Mouse (Mus musculus) G1E (cell line): ENCODE results near the gene E130311K13Rik. TPM values are rescaled to one million over a fixed set of nuclear protein-coding genes. Genes with fewer than 3 reads are reported as not detected.

Source experiments
- ATAC-seq: 2 replicates; pipeline ENCODE4 v1.8.0; 2016; ENCODE audit warnings: mild to moderate bottlenecking; ENCODE audit not compliant: insufficient number of reproducible peaks, poor library complexity, low FRiP score, severe bottlenecking; ENCODE audit errors: extremely low read depth
- DNase-seq: peaks from one replicate; pipeline ENCODE4 v3.0.0; 2012; ENCODE audit warnings: low spot score
- H3K27me3 ChIP-seq: 2 replicates; pipeline ENCODE4 v1.6.1; 2012; ENCODE audit warnings: mild to moderate bottlenecking, low read length, inconsistent platforms; ENCODE audit not compliant: insufficient read depth
- H3K36me3 ChIP-seq: replicated peaks from 2 replicates; pipeline ENCODE3; 2012; ENCODE audit warnings: mild to moderate bottlenecking, inconsistent platforms
- H3K4me1 ChIP-seq: 2 replicates; pipeline ENCODE4 v1.6.1; 2012; ENCODE audit warnings: low read depth, low read length, inconsistent platforms, mixed read lengths; ENCODE audit not compliant: insufficient read depth
- H3K4me3 ChIP-seq: 2 replicates; pipeline ENCODE4 v1.5.1; 2012; ENCODE audit warnings: low read depth, mild to moderate bottlenecking, inconsistent platforms, low read length, moderate library complexity, mixed read lengths
- H3K9me3 ChIP-seq: replicated peaks from 2 replicates; pipeline ENCODE4 v1.6.1; 2012; ENCODE audit warnings: inconsistent platforms
- CTCF ChIP-seq: IDR thresholded peaks from 2 replicates; pipeline ENCODE4 v1.5.1; 2012; ENCODE audit warnings: low read depth, low read length, inconsistent platforms, mixed read lengths
- GATA1 ChIP-seq: IDR thresholded peaks from 2 replicates; pipeline ENCODE4 v1.6.1; 2012; ENCODE audit warnings: borderline replicate concordance, low read length, inconsistent platforms, mixed read lengths
- GATA2 ChIP-seq: IDR thresholded peaks from 2 replicates; pipeline ENCODE4 v1.6.1; 2012; ENCODE audit warnings: low read depth, low read length, inconsistent platforms, borderline replicate concordance
- POLR2AphosphoS5 ChIP-seq: IDR thresholded peaks from 2 replicates; pipeline ENCODE4 v1.6.1; 2012; ENCODE audit warnings: low read depth, low read length, inconsistent platforms; ENCODE audit not compliant: insufficient replicate concordance
- TAL1 ChIP-seq: conservative IDR thresholded peaks from 2 replicates; pipeline ENCODE4 v1.6.1; 2012; ENCODE audit warnings: low read depth, low read length, inconsistent platforms, mixed read lengths
- polyA plus RNA-seq: library from polyadenylated mRNA; stranded (reverse); fragments of >175 nt; gene quantifications from 2 replicates; pipeline ENCODE4 v1.2.3, GENCODE M21; 2012
- total RNA-seq, 2 experiments: library from RNA; stranded (forward) in 1 of 2; stranded (reverse) in 1 of 2; fragments of 200-1000 nt in 1 of 2; fragments of >200 nt in 1 of 2; fragmentation: Nextera tagmentation in 1 of 2; gene quantifications; 2 replicates each; pipeline ENCODE4 v1.2.3; 2014 to 2017

The E130311K13Rik gene
- total and polyA plus RNA-seq, 3 experiments = 4.6 to 20.4 (median 9.2) TPM

DNA sequence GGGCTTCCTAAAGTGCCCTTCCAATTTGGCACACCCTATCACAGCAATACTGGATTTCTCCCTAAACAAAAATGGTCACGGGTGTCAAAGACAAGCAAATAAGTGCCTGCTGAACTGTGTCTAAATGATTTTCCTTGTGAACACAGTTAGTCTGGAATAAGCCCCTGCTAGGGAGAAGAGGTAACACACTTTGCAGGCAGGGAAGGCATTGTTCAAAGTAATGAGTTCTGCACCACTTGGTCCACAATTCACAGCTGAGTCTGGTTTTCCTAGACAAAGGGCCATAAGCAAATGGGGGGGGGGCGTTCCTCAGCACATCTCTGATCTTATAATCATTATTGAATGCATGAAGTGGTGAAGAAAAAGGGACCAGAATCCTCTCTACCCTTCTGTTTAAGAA lies 33.5 kb downstream of the E130311K13Rik start:
- Histone ChIP-seq H3K36me3 (no peaks in the 10 kb centered on the region), H3K9me3 (no peaks in the 10 kb centered on the region), H3K4me3 (no peak overlapping the region), H3K27me3 (peaks cover 21% of the 10 kb centered on the region), H3K4me1 (no peaks in the 10 kb centered on the region)
- ATAC-seq (no peak), DNase-seq (no peak)
- TF ChIP-seq GATA2 (no peak), TAL1 (no peak)

DNA sequence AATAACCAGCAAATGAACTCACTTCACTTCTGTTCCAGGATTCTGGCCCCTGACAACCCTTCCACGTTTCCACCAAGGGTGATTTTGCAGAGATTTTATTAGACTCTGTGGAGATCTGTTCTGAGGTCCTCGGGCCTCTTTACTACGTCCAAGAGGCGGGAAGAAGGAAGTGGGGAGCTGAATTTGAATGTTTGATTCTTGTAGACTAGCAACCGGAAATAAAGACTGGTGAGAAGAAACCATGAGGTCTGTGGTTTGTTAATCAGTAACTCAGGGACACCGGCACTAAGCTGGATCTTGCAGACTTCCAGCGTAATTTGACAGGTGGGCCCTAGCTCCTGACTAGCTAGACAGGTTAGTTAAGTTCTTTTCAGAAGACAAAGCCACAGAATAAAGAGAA lies 35.6 kb downstream of the E130311K13Rik start:
- no peak overlapping the region for H3K4me3 ChIP-seq
- no peaks in the 10 kb centered on the region for H3K9me3 ChIP-seq
- no peaks in the 10 kb centered on the region for H3K4me1 ChIP-seq
- no peak for DNase-seq
- ATAC-seq = no peak
- TF ChIP-seq TAL1 (no peak), POLR2AphosphoS5 (no peak), GATA1 (no peak), GATA2 (no peak), CTCF (no peak)
- no peaks in the 10 kb centered on the region for H3K36me3 ChIP-seq
- peaks cover 7% of the 10 kb centered on the region for H3K27me3 ChIP-seq

DNA sequence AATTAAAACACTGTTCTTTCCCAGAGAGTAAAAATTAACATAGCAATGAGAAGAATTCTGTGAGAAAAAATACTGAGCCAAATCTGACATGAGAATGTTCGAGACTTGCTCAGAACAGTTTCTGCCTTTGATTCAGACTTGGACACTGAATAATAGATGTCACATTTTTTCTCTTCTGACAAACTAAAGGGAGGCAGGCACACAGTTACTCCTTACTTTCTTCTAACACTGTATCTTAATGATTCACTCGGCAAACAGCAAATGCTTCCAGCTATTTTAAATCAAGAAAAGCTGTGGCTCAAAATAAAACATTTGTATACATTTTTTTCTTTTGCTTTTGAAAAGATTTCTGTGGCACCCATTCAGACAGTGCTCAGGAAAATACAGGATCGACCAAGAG lies 37.1 kb downstream of the E130311K13Rik start:
- ATAC-seq (no peak), DNase-seq (no peak)
- TF ChIP-seq POLR2AphosphoS5 (no peak), TAL1 (no peak), GATA1 (no peak), GATA2 (no peak), CTCF (no peak)
- Histone ChIP-seq H3K36me3 (no peaks in the 10 kb centered on the region), H3K4me1 (no peaks in the 10 kb centered on the region), H3K9me3 (no peaks in the 10 kb centered on the region), H3K27me3 (peaks cover 4% of the 10 kb centered on the region; the same call in 1 of the 2 replicates), H3K4me3 (no peak overlapping the region)

DNA sequence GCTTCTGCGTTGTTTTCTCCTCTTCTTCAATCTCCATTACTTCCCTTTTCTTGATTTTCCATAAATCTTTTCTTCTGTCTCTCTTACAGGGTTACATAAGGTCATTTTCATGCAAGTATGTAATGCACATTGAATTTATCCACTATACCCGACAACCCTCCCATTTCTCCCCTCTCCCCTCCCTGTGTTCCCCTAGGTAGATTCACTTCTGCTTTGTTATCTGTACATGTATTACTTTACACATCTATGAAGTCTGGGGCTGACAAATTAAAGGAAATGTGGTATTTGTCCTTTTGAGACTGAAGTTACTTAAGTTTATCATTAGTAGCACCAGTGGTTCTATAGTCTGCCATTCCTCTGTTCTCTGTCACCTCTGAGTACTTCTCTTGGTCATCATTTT lies 48.2 kb downstream of the E130311K13Rik start:
- no peaks in the 10 kb centered on the region for H3K36me3 ChIP-seq
- H3K4me3 ChIP-seq = no peak overlapping the region
- DNase-seq = no peak
- no peaks in the 10 kb centered on the region for H3K4me1 ChIP-seq
- no peak for TF ChIP-seq POLR2AphosphoS5
- TF ChIP-seq GATA2 = no peak
- no peak for TF ChIP-seq GATA1
- no peak for TF ChIP-seq CTCF
- no peak for TF ChIP-seq TAL1
- H3K27me3 ChIP-seq = no peaks in the 10 kb centered on the region
- no peak for ATAC-seq
- H3K9me3 ChIP-seq = no peaks in the 10 kb centered on the region

DNA sequence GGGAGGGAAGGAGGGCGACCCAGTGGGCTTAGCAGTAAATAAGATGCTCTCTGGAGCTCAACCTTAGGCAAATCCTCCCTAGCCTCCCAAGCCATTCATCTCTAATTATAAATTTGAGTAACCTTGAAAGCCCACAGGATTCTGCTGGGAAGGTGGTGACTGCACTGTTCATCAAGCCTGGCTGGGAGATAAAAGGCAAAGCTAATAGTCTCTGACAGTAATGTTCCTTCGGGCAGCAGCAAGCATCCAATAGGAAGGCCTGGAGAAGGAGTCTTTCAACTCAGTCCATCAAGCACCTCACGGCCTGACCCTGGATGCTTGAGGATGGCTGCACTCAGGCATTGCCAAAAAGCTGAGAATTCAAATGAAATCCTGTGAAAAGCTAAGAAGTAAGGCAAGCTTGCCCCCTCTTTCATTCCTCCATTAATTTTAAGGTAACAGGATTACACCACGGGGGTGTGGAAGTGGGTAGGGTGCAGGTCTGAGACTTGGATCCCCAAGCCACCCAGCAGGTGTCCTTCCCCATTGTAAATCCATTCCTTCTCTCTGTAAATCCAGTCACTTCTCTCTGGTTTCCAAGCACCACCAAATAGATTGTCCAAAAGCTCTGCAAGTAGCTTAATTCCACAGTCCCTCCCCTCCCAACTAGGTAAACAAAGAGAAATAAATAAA lies 50.1 kb downstream of the E130311K13Rik start:
- no peak for DNase-seq
- Histone ChIP-seq H3K4me3 (no peak overlapping the region), H3K36me3 (no peaks in the 10 kb centered on the region), H3K27me3 (no peaks in the 10 kb centered on the region), H3K9me3 (no peaks in the 10 kb centered on the region), H3K4me1 (no peaks in the 10 kb centered on the region)
- ATAC-seq = no peak
- TF ChIP-seq CTCF = no peak
- no peak for TF ChIP-seq POLR2AphosphoS5
- TF ChIP-seq GATA1 = no peak
- TF ChIP-seq TAL1 = no peak
- TF ChIP-seq GATA2 = no peak

DNA sequence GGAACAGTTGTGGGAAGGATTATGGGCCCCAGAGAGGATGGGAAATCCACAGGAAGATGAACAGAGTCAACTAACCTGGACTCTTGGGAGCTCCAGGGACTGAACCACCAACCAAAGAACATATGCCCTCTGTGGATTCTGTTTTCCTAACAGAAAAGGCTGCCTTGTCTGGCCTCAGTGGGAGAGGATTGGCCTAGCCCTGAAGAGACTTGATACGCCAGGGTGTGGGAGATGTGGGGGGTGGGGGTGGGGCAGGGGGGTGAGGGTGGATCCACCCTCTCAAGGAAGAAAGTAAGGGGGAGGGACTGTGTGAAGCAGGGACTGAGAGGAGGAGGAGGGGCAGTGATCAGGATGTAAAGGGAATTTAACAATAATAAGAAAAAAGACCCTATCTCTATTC lies 56.5 kb downstream of the E130311K13Rik start:
- no peaks in the 10 kb centered on the region for H3K27me3 ChIP-seq
- ATAC-seq (no peak; the same call in 1 of the 2 replicates), DNase-seq (no peak)
- no peaks in the 10 kb centered on the region for H3K9me3 ChIP-seq
- no peak overlapping the region for H3K4me3 ChIP-seq
- no peak for TF ChIP-seq GATA1
- TF ChIP-seq POLR2AphosphoS5 = no peak
- no peak for TF ChIP-seq GATA2
- no peak for TF ChIP-seq TAL1
- no peak for TF ChIP-seq CTCF
- no peaks in the 10 kb centered on the region; the same call in 1 of the 2 replicates for H3K4me1 ChIP-seq
- no peaks in the 10 kb centered on the region for H3K36me3 ChIP-seq
